Mouse (Mus musculus): ENCODE results near the gene Lsr. TPM values are rescaled to one million over a fixed set of nuclear protein-coding genes. Genes with fewer than 3 reads are reported as not detected.
"Not testable (repeated sequence)": the region's sequence is repeated elsewhere in the genome, so short reads cannot be mapped to it uniquely, and the experiment has no call there.

Lsr gene
- polyA plus RNA-seq, 1 experiment from 2014 or later = 16.0 TPM

- Histone ChIP-seq H3K4me1 (peaks cover 28% of the 10 kb centered on the region), H3K36me3 (peaks cover 12% of the 10 kb centered on the region), H3K27me3 (no peaks in the 10 kb centered on the region), H3K9me3 (no peaks in the 10 kb centered on the region), H3K9ac (replicated peaks) (no peak overlapping the region), H3K4me2 (replicated peaks) (no peak overlapping the region), H3K27ac (replicated peaks) (no peak overlapping the region), H3K4me3 (no peak overlapping the region)
- no peak for ATAC-seq (replicated peaks)
- 96% methylated on average over 9 of the region's 9 CpGs for WGBS
Observed at GRCm38 (mm10) chr7:30958866-30959487, 14.3 kb downstream of the Lsr start.

- H3K9me3 ChIP-seq = no peaks in the 10 kb centered on the region
- peaks cover 18% of the 10 kb centered on the region for H3K36me3 ChIP-seq
- 78% methylated on average over 28 of the region's 28 CpGs for WGBS
- H3K27ac ChIP-seq (replicated peaks) = peak overlapping the region; percentile 99
- ATAC-seq (replicated peaks) = no peak
- peak overlapping the region; percentile 98 for H3K9ac ChIP-seq (replicated peaks)
- H3K4me3 ChIP-seq = peak overlapping the region; percentile 96
- no peaks in the 10 kb centered on the region for H3K27me3 ChIP-seq
- H3K4me2 ChIP-seq (replicated peaks) = peak overlapping the region; percentile 56
- peaks cover 28% of the 10 kb centered on the region for H3K4me1 ChIP-seq
Observed at GRCm38 (mm10) chr7:30958109-30958865, 15.0 kb downstream of the Lsr start.

- peak overlapping the region; percentile 98 for H3K9ac ChIP-seq (replicated peaks)
- peak; percentile 69 for ATAC-seq (replicated peaks)
- H3K36me3 ChIP-seq = peaks cover 27% of the 10 kb centered on the region
- H3K27ac ChIP-seq (replicated peaks) = peak overlapping the region; percentile 99
- peak overlapping the region; percentile 56 for H3K4me2 ChIP-seq (replicated peaks)
- H3K27me3 ChIP-seq = no peaks in the 10 kb centered on the region
- H3K4me3 ChIP-seq = peak overlapping the region; percentile 96
- H3K9me3 ChIP-seq = no peaks in the 10 kb centered on the region
- under 1% methylated on average over 43 of the region's 43 CpGs for WGBS
- H3K4me1 ChIP-seq = peaks cover 28% of the 10 kb centered on the region
Observed at GRCm38 (mm10) chr7:30957367-30957783, 15.9 kb downstream of the Lsr start.

GRCm38 (mm10) chr7:30956756-30957366 is 16.4 kb downstream of the Lsr start, which contains the start of gene Usf2:
TSS of gene Usf2 (minus strand) at chr7:30956803.
- Histone ChIP-seq H3K4me1 (peaks cover 28% of the 10 kb centered on the region), H3K27me3 (no peaks in the 10 kb centered on the region), H3K27ac (replicated peaks) (peak within 1 kb of the TSS; percentile 99), H3K36me3 (peaks cover 32% of the 10 kb centered on the region), H3K4me3 (peak within 1 kb of the TSS; percentile 96), H3K4me2 (replicated peaks) (peak within 1 kb of the TSS; percentile 81), H3K9me3 (no peaks in the 10 kb centered on the region), H3K9ac (replicated peaks) (peak within 1 kb of the TSS; percentile 98)
- WGBS = under 1% methylated on average over 42 of the region's 82 CpGs
- peak; percentile 47 for ATAC-seq (replicated peaks)

GRCm38 (mm10) chr7:30956357-30956751 is 16.9 kb downstream of the Lsr start:
- no peaks in the 10 kb centered on the region for H3K9me3 ChIP-seq
- WGBS = under 1% methylated on average over 28 of the region's 49 CpGs
- H3K9ac ChIP-seq (replicated peaks) = peak overlapping the region; percentile 98
- no peaks in the 10 kb centered on the region for H3K27me3 ChIP-seq
- peak overlapping the region; percentile 99 for H3K27ac ChIP-seq (replicated peaks)
- H3K4me3 ChIP-seq = peak overlapping the region; percentile 96
- peaks cover 28% of the 10 kb centered on the region for H3K4me1 ChIP-seq
- peaks cover 36% of the 10 kb centered on the region for H3K36me3 ChIP-seq
- ATAC-seq (replicated peaks) = peak; percentile 27
- H3K4me2 ChIP-seq (replicated peaks) = peak overlapping the region; percentile 81

- Histone ChIP-seq H3K4me2 (replicated peaks) (peak overlapping the region; percentile 81), H3K27me3 (no peaks in the 10 kb centered on the region), H3K4me1 (peaks cover 28% of the 10 kb centered on the region), H3K9ac (replicated peaks) (peak overlapping the region; percentile 98), H3K27ac (replicated peaks) (peak overlapping the region; percentile 99), H3K36me3 (peaks cover 40% of the 10 kb centered on the region), H3K4me3 (peak overlapping the region; percentile 96), H3K9me3 (no peaks in the 10 kb centered on the region)
- WGBS = 0% methylated on average over 63 of the region's 64 CpGs
- peak; percentile 68 for ATAC-seq (replicated peaks)
Observed at GRCm38 (mm10) chr7:30955584-30956356, 17.5 kb downstream of the Lsr start.

- 83% methylated on average over 12 of the region's 12 CpGs for WGBS
- Histone ChIP-seq H3K4me1 (peaks cover 28% of the 10 kb centered on the region), H3K4me3 (peak overlapping the region; percentile 96), H3K27me3 (no peaks in the 10 kb centered on the region), H3K4me2 (replicated peaks) (peak overlapping the region; percentile 81), H3K9ac (replicated peaks) (no peak overlapping the region), H3K36me3 (peaks cover 46% of the 10 kb centered on the region), H3K27ac (replicated peaks) (no peak overlapping the region), H3K9me3 (no peaks in the 10 kb centered on the region)
- no peak for ATAC-seq (replicated peaks)
Observed at GRCm38 (mm10) chr7:30954971-30955520, 18.2 kb downstream of the Lsr start.

GRCm38 (mm10) chr7:30954036-30954435 is 19.2 kb downstream of the Lsr start:
- ATAC-seq (replicated peaks) = no peak
- peaks cover 55% of the 10 kb centered on the region for H3K36me3 ChIP-seq
- WGBS = 79% methylated on average over 3 of the region's 3 CpGs

GRCm38 (mm10) chr7:30953459-30953858 is 19.8 kb downstream of the Lsr start:
- ATAC-seq (replicated peaks) = no peak
- peaks cover 24% of the 10 kb centered on the region for H3K4me1 ChIP-seq
- no peaks in the 10 kb centered on the region for H3K9me3 ChIP-seq
- 89% methylated on average over 6 of the region's 6 CpGs for WGBS
- H3K4me3 ChIP-seq = no peak overlapping the region
- no peak overlapping the region for H3K9ac ChIP-seq (replicated peaks)
- peaks cover 59% of the 10 kb centered on the region for H3K36me3 ChIP-seq
- no peaks in the 10 kb centered on the region for H3K27me3 ChIP-seq
- no peak overlapping the region for H3K4me2 ChIP-seq (replicated peaks)
- no peak overlapping the region for H3K27ac ChIP-seq (replicated peaks)

More at GRCm38 (mm10) chr7:30954036-30954435, 19.2 kb downstream of the Lsr start:
- peaks cover 28% of the 10 kb centered on the region for H3K4me1 ChIP-seq
- no peak overlapping the region for H3K9ac ChIP-seq (replicated peaks)
- no peaks in the 10 kb centered on the region for H3K27me3 ChIP-seq
- H3K4me3 ChIP-seq = no peak overlapping the region
- H3K27ac ChIP-seq (replicated peaks) = no peak overlapping the region
- H3K9me3 ChIP-seq = no peaks in the 10 kb centered on the region
- H3K4me2 ChIP-seq (replicated peaks) = no peak overlapping the region

GRCm38 (mm10) chr7:30952441-30953265 is 20.6 kb downstream of the Lsr start:
- Histone ChIP-seq H3K27ac (replicated peaks) (no peak overlapping the region), H3K36me3 (peaks cover 61% of the 10 kb centered on the region), H3K9me3 (no peaks in the 10 kb centered on the region), H3K4me3 (no peak overlapping the region), H3K27me3 (no peaks in the 10 kb centered on the region), H3K4me1 (peaks cover 16% of the 10 kb centered on the region), H3K4me2 (replicated peaks) (no peak overlapping the region), H3K9ac (replicated peaks) (no peak overlapping the region)
- ATAC-seq (replicated peaks) = no peak
- WGBS = 96% methylated on average over 16 of the region's 16 CpGs

- not testable (repeated sequence) for H3K9me3 ChIP-seq; ATAC-seq (replicated peaks)
- WGBS = 91% methylated on average over 3 of the region's 3 CpGs
Observed at GRCm38 (mm10) chr7:30949902-30950301, 23.4 kb downstream of the Lsr start.

More at GRCm38 (mm10) chr7:30949902-30950301, 23.4 kb downstream of the Lsr start:
- not testable (repeated sequence) for H3K27ac ChIP-seq (replicated peaks); H3K27me3 ChIP-seq; H3K4me1 ChIP-seq; H3K4me3 ChIP-seq; H3K9ac ChIP-seq (replicated peaks); H3K4me2 ChIP-seq (replicated peaks)
- peaks cover 73% of the 10 kb centered on the region for H3K36me3 ChIP-seq

Data from forebrain, embryonic 15.5 days (tissue).